In the genomic region with DNA sequence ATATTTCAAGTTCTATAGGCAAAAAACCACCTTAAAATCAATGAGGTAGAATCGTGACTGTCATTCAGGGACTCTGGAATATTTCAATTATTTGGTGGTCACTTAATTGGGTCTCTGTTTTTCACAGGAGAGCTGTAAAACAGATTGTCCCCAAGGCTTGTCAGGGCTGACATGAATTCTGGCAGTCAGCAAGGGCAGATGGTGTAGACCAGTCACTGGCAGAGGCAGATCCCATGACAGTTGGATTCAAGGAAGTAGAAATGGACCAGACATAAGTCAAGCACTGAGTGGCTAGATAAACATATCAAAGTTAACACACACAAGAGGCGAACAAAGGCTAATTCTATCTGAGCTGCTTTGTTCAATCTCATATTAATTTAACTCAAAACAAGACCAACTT, we compare ENCODE assay signal across 23 mouse cellular contexts.
DNase-seq lines count a peak whose midpoint lies in the region; ATAC-seq and TF ChIP-seq lines count a peak whose summit lies in the region.
"Had no signal": no experiment of that assay in that cellular context is flagged by ENCODE, and none has a peak within 500 bp of the region (broad histone marks: within the 10 kb centered on the region; RNA-seq: fewer than 3 reads in every experiment).

No protein-coding gene starts in this region.

- H3K4me3 ChIP-seq in hindbrain, postnatal 0 days (ENCODE audit: low read length): no peak overlapping the region
- H3K4me3 ChIP-seq in hindbrain, embryonic 11.5 days (ENCODE audit: low read depth, low read length): no peak overlapping the region
- H3K4me3 ChIP-seq: embryonic facial prominence, embryonic 13.5 days; erythroblast, embryonic 14.5 days; heart, embryonic 10.5 days; hindbrain, embryonic 13.5 days; intestine, embryonic 15.5 days; kidney, embryonic 15.5 days; liver, embryonic 13.5 days had no signal

- no peaks in the 10 kb centered on the region for H3K4me1 ChIP-seq in hindbrain, postnatal 0 days (ENCODE audit: insufficient read depth, low read length)
- no peaks in the 10 kb centered on the region for H3K4me1 ChIP-seq in hindbrain, embryonic 11.5 days (replicated peaks; ENCODE audit: control insufficient read depth, insufficient read depth, low read length)
- H3K4me1 ChIP-seq: embryonic facial prominence, embryonic 13.5 days; heart, embryonic 10.5 days; hindbrain, embryonic 13.5 days; intestine, embryonic 15.5 days; kidney, embryonic 15.5 days; liver, embryonic 13.5 days had no signal

- intact Hi-C loops in heart, postnatal 36 days (cut with DNase I): no loop called here

- peak; percentile 68 for DNase-seq in hindbrain, postnatal 0 days (ENCODE audit: low spot score)
- DNase-seq in hindbrain, embryonic 11.5 days (ENCODE audit: low spot score): no peak
- peak; percentile 70 for DNase-seq in cerebellum, adult 11 months
- DNase-seq in cerebellum, adult 8-10 months: peak; percentile 66
- peak; percentile 77 to 78 for DNase-seq in cerebellum, postnatal 36 days
- DNase-seq in urinary bladder, postnatal 25 days (ENCODE audit: low spot score): no peak
- no peak for DNase-seq in kidney, adult 18-20 months
- DNase-seq in heart, postnatal 36 days: no peak
- DNase-seq: adrenal gland, adult 2 months; embryo, embryonic 11 days; kidney, postnatal 36 days; liver, embryonic 13.5 days; lung, adult 2 months; lung, postnatal 14 days; thymus, adult 2 months had no signal

- peak; percentile 66; the same call in 1 of the 2 replicates for ATAC-seq in hindbrain, postnatal 0 days
- ATAC-seq in hindbrain, embryonic 11.5 days (ENCODE audit: low FRiP score): no peak
- ATAC-seq: intestine, embryonic 15.5 days had no signal

- no peak overlapping the region for H3K4me2 ChIP-seq in hindbrain, postnatal 0 days (ENCODE audit: low read depth, low read length)
- H3K4me2 ChIP-seq in hindbrain, embryonic 11.5 days (replicated peaks; ENCODE audit: low read depth, low read length): no peak overlapping the region
- H3K4me2 ChIP-seq: embryonic facial prominence, embryonic 13.5 days; hindbrain, embryonic 13.5 days; intestine, embryonic 15.5 days; kidney, embryonic 15.5 days; liver, embryonic 13.5 days; midbrain, embryonic 11.5 days had no signal

- no peaks in the 10 kb centered on the region for H3K36me3 ChIP-seq in hindbrain, postnatal 0 days (ENCODE audit: insufficient read depth, low read length)
- H3K36me3 ChIP-seq in hindbrain, embryonic 11.5 days (ENCODE audit: control insufficient read depth, insufficient read depth, low read length): no peaks in the 10 kb centered on the region
- H3K36me3 ChIP-seq: embryonic facial prominence, embryonic 13.5 days; heart, embryonic 10.5 days; hindbrain, embryonic 13.5 days; intestine, embryonic 15.5 days; kidney, embryonic 15.5 days; liver, embryonic 13.5 days had no signal

- TF ChIP-seq CTCF in hindbrain, postnatal 0 days (IDR thresholded peaks at IDR 0.05; ENCODE audit: low read depth): no peak

- H3K9ac ChIP-seq in hindbrain, postnatal 0 days (replicated peaks; ENCODE audit: low read length): no peak overlapping the region
- H3K9ac ChIP-seq in hindbrain, embryonic 11.5 days (ENCODE audit: low read depth, low read length): no peak overlapping the region
- H3K9ac ChIP-seq: embryonic facial prominence, embryonic 13.5 days; hindbrain, embryonic 13.5 days; intestine, embryonic 15.5 days; kidney, embryonic 15.5 days; liver, embryonic 13.5 days had no signal

- no peaks in the 10 kb centered on the region for H3K9me3 ChIP-seq in hindbrain, postnatal 0 days (ENCODE audit: low read length)
- no peaks in the 10 kb centered on the region for H3K9me3 ChIP-seq in hindbrain, embryonic 11.5 days (ENCODE audit: control insufficient read depth, low read length)
- H3K9me3 ChIP-seq: embryonic facial prominence, embryonic 13.5 days; heart, embryonic 10.5 days; hindbrain, embryonic 13.5 days; intestine, embryonic 15.5 days; kidney, embryonic 15.5 days; liver, embryonic 13.5 days had no signal

- no peak overlapping the region for H3K27ac ChIP-seq in hindbrain, postnatal 0 days
- H3K27ac ChIP-seq in hindbrain, embryonic 11.5 days (ENCODE audit: low read depth, low read length): no peak overlapping the region
- H3K27ac ChIP-seq: embryonic facial prominence, embryonic 13.5 days; heart, embryonic 10.5 days; hindbrain, embryonic 13.5 days; intestine, embryonic 15.5 days; kidney, embryonic 15.5 days; liver, embryonic 13.5 days; stomach, postnatal 0 days had no signal

- 58% methylated on average over 2 of the region's 2 CpGs for WGBS in hindbrain, postnatal 0 days
- WGBS in hindbrain, embryonic 11.5 days: 83% methylated on average over 2 of the region's 2 CpGs

- H3K27me3 ChIP-seq in hindbrain, postnatal 0 days (ENCODE audit: insufficient read depth, low read length): no peaks in the 10 kb centered on the region
- H3K27me3 ChIP-seq in hindbrain, embryonic 11.5 days (ENCODE audit: control insufficient read depth, insufficient read depth, low read length): no peaks in the 10 kb centered on the region
- H3K27me3 ChIP-seq: embryonic facial prominence, embryonic 13.5 days; hindbrain, embryonic 13.5 days; intestine, embryonic 15.5 days; kidney, embryonic 15.5 days; liver, embryonic 13.5 days had no signal

Comparison
In these comparisons a context has a peak if more than half of its experiments do, and no peak if none do; other contexts are left out.
1. DNase-seq: peak in hindbrain, postnatal 0 days (single experiment), cerebellum, adult 11 months (single experiment), cerebellum, adult 8-10 months (single experiment) and cerebellum, postnatal 36 days (2 of 2); none in hindbrain, embryonic 11.5 days (single experiment), urinary bladder, postnatal 25 days (single experiment), kidney, adult 18-20 months (single experiment) and heart, postnatal 36 days (0 of 2).